37 mouse cellular contexts compared by ENCODE assay signal in genomic region chr11:105447661-105448060, GRCm38 (mm10). TPM values are rescaled to one million over a fixed set of nuclear protein-coding genes. Genes with fewer than 3 reads are reported as not detected.
A peak's percentile ranks its signal among the peaks of the same experiment; 100 is the strongest.
DNase-seq lines count a peak whose midpoint lies in the region; ATAC-seq and TF ChIP-seq lines count a peak whose summit lies in the region.
"Had no signal": no experiment of that assay in that cellular context is flagged by ENCODE, and none has a peak within 500 bp of the region (broad histone marks: within the 10 kb centered on the region; RNA-seq: fewer than 3 reads in every experiment).

No protein-coding gene starts in this region.

- peaks cover 41% of the 10 kb centered on the region for H3K4me1 ChIP-seq in heart, embryonic 10.5 days
- 0 out of 2 replicates have a peak, but pooled peaks cover 10% of the 10 kb centered on the region for H3K4me1 ChIP-seq in heart, embryonic 11.5 days (ENCODE audit: control insufficient read depth, insufficient read depth, low read length)
- peaks cover 31% of the 10 kb centered on the region for H3K4me1 ChIP-seq in bone marrow macrophage, adult 2 months (ENCODE audit: control insufficient read depth, insufficient read depth, low read length)
- H3K4me1 ChIP-seq: midbrain, embryonic 15.5 days had no signal

- DNase-seq in heart, embryonic 10.5 days (ENCODE audit: low spot score): no peak
- DNase-seq in layer of hippocampus, adult 9-11 months: peak; percentile 75
- DNase-seq in layer of hippocampus, postnatal 14 days (ENCODE audit: low spot score in 2 of 2): no peak
- no peak for DNase-seq in left cerebral cortex, postnatal 36 days (ENCODE audit: low spot score in 2 of 2)
- DNase-seq in spleen, postnatal 36 days (ENCODE audit: low spot score in 2 of 2): no peak
- DNase-seq: adrenal gland, postnatal 25 days; cerebellum, adult 2 months; cerebellum, postnatal 14 days; embryo, embryonic 11 days; gastrocnemius, postnatal 25 days; kidney, adult 11 months; left cerebral cortex, postnatal 4 days; lung, adult 2 months; right cerebral cortex, adult 18-20 months; spleen, adult 18-20 months; thymus, adult 18-20 months; thymus, postnatal 25 days had no signal

- no peak overlapping the region for H3K4me2 ChIP-seq in heart, embryonic 11.5 days
- H3K4me2 ChIP-seq: embryonic facial prominence, embryonic 13.5 days; forebrain, embryonic 15.5 days; heart, embryonic 15.5 days; hindbrain, embryonic 13.5 days; midbrain, embryonic 15.5 days had no signal

- no peak overlapping the region for H3K9ac ChIP-seq in heart, embryonic 11.5 days (ENCODE audit: low read depth, low read length)
- H3K9ac ChIP-seq: embryonic facial prominence, embryonic 13.5 days; forebrain, embryonic 15.5 days; heart, embryonic 15.5 days; hindbrain, embryonic 13.5 days; liver, embryonic 14.5 days; midbrain, embryonic 15.5 days had no signal

- no peaks in the 10 kb centered on the region for H3K36me3 ChIP-seq in heart, embryonic 10.5 days
- no peaks in the 10 kb centered on the region for H3K36me3 ChIP-seq in heart, embryonic 11.5 days (ENCODE audit: control insufficient read depth, insufficient read depth, low read length)
- H3K36me3 ChIP-seq: embryonic facial prominence, embryonic 13.5 days; forebrain, embryonic 10.5 days; forebrain, embryonic 15.5 days; heart, embryonic 15.5 days; hindbrain, embryonic 13.5 days; midbrain, embryonic 15.5 days had no signal

- no peak for TF ChIP-seq POLR2A in bone marrow macrophage, adult 2 months (IDR thresholded peaks at IDR 0.05; ENCODE audit: borderline replicate concordance, low read depth, low read length)

- intact Hi-C loops in left cerebral cortex, postnatal 36 days (cut with DNase I): no loop called here

- H3K4me3 ChIP-seq in heart, embryonic 10.5 days: no peak overlapping the region
- no peak overlapping the region for H3K4me3 ChIP-seq in heart, embryonic 11.5 days (ENCODE audit: low read depth, low read length)
- no peak overlapping the region for H3K4me3 ChIP-seq in bone marrow macrophage, adult 2 months (ENCODE audit: insufficient read depth, low read length)
- H3K4me3 ChIP-seq: embryonic facial prominence, embryonic 13.5 days; forebrain, embryonic 10.5 days; forebrain, embryonic 15.5 days; heart, adult 2 months; heart, embryonic 15.5 days; hindbrain, embryonic 13.5 days; midbrain, embryonic 15.5 days had no signal

- no peaks in the 10 kb centered on the region for H3K9me3 ChIP-seq in heart, embryonic 10.5 days
- no peaks in the 10 kb centered on the region for H3K9me3 ChIP-seq in heart, embryonic 11.5 days (replicated peaks; ENCODE audit: control insufficient read depth, low read length)
- H3K9me3 ChIP-seq: embryonic facial prominence, embryonic 13.5 days; forebrain, embryonic 10.5 days; forebrain, embryonic 15.5 days; heart, embryonic 15.5 days; hindbrain, embryonic 13.5 days; midbrain, embryonic 15.5 days had no signal

- no peaks in the 10 kb centered on the region for H3K27me3 ChIP-seq in heart, embryonic 10.5 days (ENCODE audit: insufficient read depth, poor library complexity, severe bottlenecking)
- H3K27me3 ChIP-seq in heart, embryonic 11.5 days (ENCODE audit: control insufficient read depth, insufficient read depth, low read length): no peaks in the 10 kb centered on the region
- H3K27me3 ChIP-seq: embryonic facial prominence, embryonic 13.5 days; forebrain, embryonic 15.5 days; heart, embryonic 15.5 days; hindbrain, embryonic 13.5 days; midbrain, embryonic 15.5 days; Patski had no signal

- H3K27ac ChIP-seq in heart, embryonic 10.5 days: peak overlapping the region; percentile 30; the same call in 1 of the 2 replicates
- no peak overlapping the region for H3K27ac ChIP-seq in heart, embryonic 11.5 days (ENCODE audit: low read depth, low read length)
- H3K27ac ChIP-seq in bone marrow macrophage, adult 2 months (ENCODE audit: insufficient read depth, low read depth, low read length): peak overlapping the region; percentile 20
- H3K27ac ChIP-seq: embryonic facial prominence, embryonic 13.5 days; forebrain, embryonic 10.5 days; forebrain, embryonic 15.5 days; heart, adult 2 months; heart, embryonic 15.5 days; hindbrain, embryonic 13.5 days; liver, embryonic 14.5 days; midbrain, embryonic 15.5 days; stomach, postnatal 0 days had no signal

- 79% methylated on average over 6 of the region's 6 CpGs for WGBS in heart, embryonic 10.5 days
- WGBS in heart, embryonic 11.5 days (ENCODE audit: insufficient replicate concordance): 66% methylated on average over 6 of the region's 6 CpGs

- ATAC-seq in heart, embryonic 11.5 days (replicated peaks; ENCODE audit: insufficient number of reproducible peaks, low FRiP score, low TSS enrichment): no peak
- peak; percentile 70 for ATAC-seq in granulocyte monocyte progenitor cell, adult 5-6 weeks (replicated peaks; ENCODE audit: poor library complexity, severe bottlenecking)
- ATAC-seq: forebrain, embryonic 15.5 days; midbrain, embryonic 15.5 days; Patski had no signal

- TF ChIP-seq CTCF in bone marrow macrophage, adult 2 months (IDR thresholded peaks at IDR 0.05; ENCODE audit: low read depth, low read length): no peak

RNA-seq across cellular contexts. Expression of gene March10, which starts 8.9 kb away (rescaled TPM):
- 0.23 and 0.40 TPM in 2 replicates for polyA plus RNA-seq in heart, embryonic 10.5 days (2016; fragmentation: Nextera tagmentation; extraction: Ambion mirVana)
- 0.19 and 0.30 TPM in 2 replicates for polyA plus RNA-seq in heart, embryonic 11.5 days (2014; fragmentation: Nextera tagmentation; extraction: Ambion mirVana)
- total RNA-seq in layer of hippocampus, postnatal 14 days (2021): under 1 TPM; 0.67 TPM
- polyA plus RNA-seq in bone marrow macrophage, adult 2 months (2012; ENCODE audit: insufficient read depth, insufficient read length, missing spikeins): not detected in 2 replicates
- total RNA-seq in granulocyte monocyte progenitor cell, adult 5-6 weeks (2014; fragmentation: Nextera tagmentation): not detected in 2 replicates
- not detected in 2 replicates for total RNA-seq in granulocyte monocyte progenitor cell, adult 5-6 weeks (2017)
- 1 to 10 TPM; 1.8 to 2.3 TPM for total RNA-seq in left cerebral cortex, postnatal 36 days (2021)
- total RNA-seq: adrenal gland, adult 18-20 months; adrenal gland, postnatal 25 days; gastrocnemius, adult 18-20 months; gastrocnemius, postnatal 25 days; heart, adult 2 months; heart, postnatal 25 days; MEL; neutrophil, adult 5-6 weeks had no signal
- polyA plus RNA-seq: embryonic facial prominence, embryonic 13.5 days; heart, embryonic 15.5 days; large intestine, adult 2 months; liver, embryonic 14.5 days; neural tube, embryonic 11.5 days; stomach, postnatal 0 days had no signal
